26 mouse cellular contexts compared by ENCODE assay signal in the genomic region with DNA sequence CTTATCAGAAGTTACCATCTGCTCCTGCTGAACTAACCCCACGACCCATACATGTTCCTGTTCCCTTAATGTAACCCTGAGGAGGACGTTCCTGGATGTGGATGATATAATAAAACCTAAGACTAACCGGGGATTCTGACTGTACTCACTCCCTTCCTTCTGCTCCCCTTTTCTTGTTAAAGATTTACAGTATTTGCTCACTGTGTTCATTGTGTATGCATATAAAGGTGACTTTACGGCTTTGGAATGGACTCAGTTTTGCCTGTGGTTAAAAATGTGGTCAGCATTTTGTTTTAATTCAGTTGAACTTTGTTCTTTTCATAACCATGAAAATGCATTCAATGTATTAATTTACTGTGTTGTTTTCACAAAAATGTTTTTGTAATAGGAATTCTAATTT.
"Had no signal": no experiment of that assay in that cellular context is flagged by ENCODE, and none has a peak within 500 bp of the region (broad histone marks: within the 10 kb centered on the region; RNA-seq: fewer than 3 reads in every experiment).

No protein-coding gene starts in this region.

- DNase-seq: gastrocnemius, adult 2 months; gastrocnemius, postnatal 10 days; gastrocnemius, postnatal 25 days; heart, adult 18-20 months; heart, postnatal 10 days; heart, postnatal 4 days; kidney, adult 18-20 months; kidney, postnatal 10 days; kidney, postnatal 25 days; kidney, postnatal 4 days; layer of hippocampus, adult 9-11 months; layer of hippocampus, postnatal 36 days; left cerebral cortex, postnatal 4 days had no signal

- H3K27me3 ChIP-seq: heart, embryonic 12.5 days; hindbrain, embryonic 12.5 days; intestine, embryonic 15.5 days; limb, embryonic 13.5 days; limb, embryonic 15.5 days; liver, embryonic 12.5 days had no signal

- ATAC-seq: hindbrain, embryonic 16.5 days; inflammation-experienced regulatory T-cells, adult 6 months; intestine, embryonic 15.5 days; intestine, postnatal 0 days; liver, embryonic 12.5 days had no signal

- H3K27ac ChIP-seq: gastrocnemius, adult 2 months; heart, embryonic 10.5 days; hindbrain, embryonic 10.5 days; hindbrain, embryonic 12.5 days; hindbrain, embryonic 14.5 days; intestine, embryonic 15.5 days; limb, embryonic 13.5 days; limb, embryonic 15.5 days; liver, embryonic 12.5 days; liver, embryonic 14.5 days had no signal

- H3K4me3 ChIP-seq: gastrocnemius, adult 2 months; heart, embryonic 10.5 days; heart, embryonic 12.5 days; hindbrain, embryonic 10.5 days; hindbrain, embryonic 12.5 days; intestine, embryonic 15.5 days; limb, embryonic 13.5 days; limb, embryonic 15.5 days; liver, embryonic 12.5 days had no signal

- H3K9ac ChIP-seq: heart, embryonic 12.5 days; hindbrain, embryonic 12.5 days; hindbrain, embryonic 14.5 days; intestine, embryonic 15.5 days; limb, embryonic 13.5 days; limb, embryonic 15.5 days; liver, embryonic 12.5 days; liver, embryonic 14.5 days had no signal

- H3K4me1 ChIP-seq: heart, embryonic 10.5 days; hindbrain, embryonic 10.5 days; hindbrain, embryonic 12.5 days; intestine, embryonic 15.5 days; limb, embryonic 13.5 days; limb, embryonic 15.5 days; liver, embryonic 12.5 days had no signal

- H3K9me3 ChIP-seq: heart, embryonic 10.5 days; heart, embryonic 12.5 days; hindbrain, embryonic 10.5 days; hindbrain, embryonic 12.5 days; intestine, embryonic 15.5 days; limb, embryonic 13.5 days; limb, embryonic 15.5 days; liver, embryonic 12.5 days had no signal

- H3K4me2 ChIP-seq: heart, embryonic 12.5 days; hindbrain, embryonic 12.5 days; hindbrain, embryonic 14.5 days; intestine, embryonic 15.5 days; limb, embryonic 13.5 days; limb, embryonic 15.5 days; liver, embryonic 12.5 days had no signal
